ENCODE assay signal across 12 mouse cellular contexts in the genomic region with DNA sequence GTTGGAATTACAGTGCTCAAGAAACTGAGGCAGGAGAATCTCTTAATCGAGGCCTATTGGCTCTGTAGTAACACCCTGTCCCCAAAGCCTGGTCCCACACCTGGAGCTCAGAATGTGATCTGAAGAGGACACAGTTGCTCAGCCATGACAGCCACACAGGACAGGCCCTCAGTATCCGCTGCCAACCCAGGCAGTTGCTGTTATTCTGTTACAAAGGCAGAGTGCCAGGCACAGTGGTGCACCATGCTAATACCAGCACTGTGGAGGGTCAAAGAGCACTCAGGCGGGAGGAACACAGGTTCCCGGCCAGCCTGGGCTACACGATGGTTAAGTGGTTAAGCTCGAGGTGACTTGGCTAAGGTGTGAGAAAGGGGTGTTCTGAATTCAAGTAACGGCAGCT.
"Had no signal": no experiment of that assay in that cellular context is flagged by ENCODE, and none has a peak within 500 bp of the region (broad histone marks: within the 10 kb centered on the region; RNA-seq: fewer than 3 reads in every experiment).

No protein-coding gene starts in this region.

- ATAC-seq: midbrain, embryonic 16.5 days had no signal

- H3K4me1 ChIP-seq: midbrain, embryonic 12.5 days; stomach, embryonic 15.5 days had no signal

- H3K27ac ChIP-seq: kidney, postnatal 0 days; left cerebral cortex, adult 2 months; limb, embryonic 15.5 days; liver, embryonic 14.5 days; stomach, embryonic 15.5 days had no signal

- H3K36me3 ChIP-seq: stomach, embryonic 15.5 days had no signal

- DNase-seq: lung, adult 18-20 months; right cerebral cortex, postnatal 14 days; thymus, adult 2 months; thymus, postnatal 25 days had no signal

- H3K9ac ChIP-seq: liver, embryonic 14.5 days; midbrain, embryonic 12.5 days; stomach, embryonic 15.5 days had no signal

- H3K4me2 ChIP-seq: limb, embryonic 15.5 days; midbrain, embryonic 12.5 days; neural tube, embryonic 13.5 days; stomach, embryonic 15.5 days had no signal

- H3K9me3 ChIP-seq: limb, embryonic 15.5 days; midbrain, embryonic 12.5 days; neural tube, embryonic 13.5 days; stomach, embryonic 15.5 days had no signal

- H3K27me3 ChIP-seq: limb, embryonic 15.5 days; midbrain, embryonic 12.5 days; neural tube, embryonic 13.5 days; stomach, embryonic 15.5 days had no signal

- H3K4me3 ChIP-seq: left cerebral cortex, adult 2 months; limb, embryonic 15.5 days; midbrain, embryonic 12.5 days; neural tube, embryonic 13.5 days; stomach, embryonic 15.5 days had no signal
